Mouse (Mus musculus) erythroblast, adult 5-6 weeks (primary cell): ENCODE results near the gene Ipo7. TPM values are rescaled to one million over a fixed set of nuclear protein-coding genes. Genes with fewer than 3 reads are reported as not detected.

Experiments used
- ATAC-seq: replicated peaks from 2 replicates; pipeline ENCODE4 v1.8.0; 2016; ENCODE audit warnings: moderate number of reproducible peaks, mild to moderate bottlenecking, moderate TSS enrichment, inconsistent platforms; ENCODE audit not compliant: poor library complexity, low FRiP score, severe bottlenecking
- total RNA-seq, 2 experiments: library from RNA; stranded (forward) in 1 of 2; stranded (reverse) in 1 of 2; fragments of 150-400 nt in 1 of 2; fragments of 200-764, 138-1000 nt in 1 of 2; gene quantifications; 2 replicates each; pipeline versions ENCODE4 v1.2.3 to v1.2.4; 2015 to 2017; ENCODE audit warnings: low replicate concordance in 2 of 2

Ipo7 gene
- total RNA-seq, 2 experiments from 2014 or later, result 17.9 to 33.1 TPM

GRCm38 (mm10) chr7:110096332-110096731 lies 78.3 kb downstream of the Ipo7 start:
- ATAC-seq, result no peak

- no peak for ATAC-seq
These were observed 79.2 kb downstream of the Ipo7 start for GRCm38 (mm10) chr7:110097106-110097793.

- no peak for ATAC-seq
These were observed 82.8 kb downstream of the Ipo7 start for GRCm38 (mm10) chr7:110100854-110101253.

- no peak for ATAC-seq
These were observed 83.2 kb downstream of the Ipo7 start for GRCm38 (mm10) chr7:110101266-110101665.

GRCm38 (mm10) chr7:110105041-110105440 lies 87.0 kb downstream of the Ipo7 start:
- no peak for ATAC-seq

Other genes starting within 250 kb of the Ipo7 start
- gene Nrip3, start 236.2 kb upstream of the Ipo7 start, total RNA-seq (2015; ENCODE audit: low replicate concordance), result 10.7 and 14.0 TPM in 2 replicates
- 9.9 and 19.9 TPM in 2 replicates for gene Nrip3, start 236.2 kb upstream of the Ipo7 start, total RNA-seq (2017; ENCODE audit: low replicate concordance)
- not detected in 2 replicates for gene Scube2, start 152.6 kb upstream of the Ipo7 start, total RNA-seq (2015; ENCODE audit: low replicate concordance)
- gene Scube2, start 152.6 kb upstream of the Ipo7 start, total RNA-seq (2017; ENCODE audit: low replicate concordance), result not detected in 2 replicates
- gene Dennd5a, start 57.8 kb upstream of the Ipo7 start, total RNA-seq (2015; ENCODE audit: low replicate concordance), result 54.6 and 55.8 TPM in 2 replicates
- 19.8 and 26.3 TPM in 2 replicates for gene Dennd5a, start 57.8 kb upstream of the Ipo7 start, total RNA-seq (2017; ENCODE audit: low replicate concordance)
- gene Tmem41b, start 31.3 kb upstream of the Ipo7 start, total RNA-seq (2015; ENCODE audit: low replicate concordance), result 10.7 and 14.2 TPM in 2 replicates
- gene Tmem41b, start 31.3 kb upstream of the Ipo7 start, total RNA-seq (2017; ENCODE audit: low replicate concordance), result 19.3 and 25.2 TPM in 2 replicates
- 16.1 and 22.1 TPM in 2 replicates for gene Zfp143, start 42.9 kb downstream of the Ipo7 start, total RNA-seq (2015; ENCODE audit: low replicate concordance)
- 14.6 and 16.7 TPM in 2 replicates for gene Zfp143, start 42.9 kb downstream of the Ipo7 start, total RNA-seq (2017; ENCODE audit: low replicate concordance)
- 8.5 and 21.9 TPM in 2 replicates for gene Wee1, start 103.8 kb downstream of the Ipo7 start, total RNA-seq (2015; ENCODE audit: low replicate concordance)
- 6.8 and 9.5 TPM in 2 replicates for gene Wee1, start 103.8 kb downstream of the Ipo7 start, total RNA-seq (2017; ENCODE audit: low replicate concordance)
- 3.1 and 5.6 TPM in 2 replicates for gene Swap70, start 203.4 kb downstream of the Ipo7 start, total RNA-seq (2015; ENCODE audit: low replicate concordance)
- gene Swap70, start 203.4 kb downstream of the Ipo7 start, total RNA-seq (2017; ENCODE audit: low replicate concordance), result 5.3 and 11.2 TPM in 2 replicates